Mouse (Mus musculus): ENCODE data around the gene Crabp2. TPM values are rescaled to one million over a fixed set of nuclear protein-coding genes. Genes with fewer than 3 reads are reported as not detected.
A peak's percentile ranks its signal among the peaks of the same experiment; 100 is the strongest.

Gene Crabp2
- total and polyA plus RNA-seq, 3 experiments: 0.38 to 1.0 TPM; not detected in 1

- no peak for TF ChIP-seq SMC3 (IDR thresholded peaks at IDR 0.05; ENCODE audit: low read depth, low read length)
- TF ChIP-seq MYC (IDR thresholded peaks at IDR 0.05; ENCODE audit: low read depth, low read length): peak; percentile 97
- TF ChIP-seq ELF1 (IDR thresholded peaks at IDR 0.05; ENCODE audit: low read depth, low read length): peak; percentile 42; the same call in 1 of the 2 replicates
- no peak for TF ChIP-seq EP300 (IDR thresholded peaks at IDR 0.05; ENCODE audit: low read length)
- TF ChIP-seq JUND (conservative IDR thresholded peaks at IDR 0.05; ENCODE audit: low read depth, low read length): no peak
- peak; percentile 67 for TF ChIP-seq USF1 (IDR thresholded peaks at IDR 0.05; ENCODE audit: low read depth, low read length)
- peak; percentile 52 for TF ChIP-seq IRF4 (IDR thresholded peaks at IDR 0.05; ENCODE audit: low read depth, low read length)
Observed at GRCm38 (mm10) chr3:87905880-87906485, 42.5 kb upstream of the Crabp2 start, which contains the start of gene Hdgf (continued).

GRCm38 (mm10) chr3:87906601-87906980 lies 41.9 kb upstream of the Crabp2 start:
- Histone ChIP-seq H3K4me3 (replicated peaks in 1 of 3; ENCODE audit: low read depth in 2 of 3, low read length in 2 of 3, poor library complexity in 1 of 3) (peak overlapping the region; percentile 71 to 99 (median 91)), H3K79me2 (replicated peaks; ENCODE audit: control insufficient read depth, extremely low read depth, insufficient read depth, poor library complexity, severe bottlenecking) (peaks cover 53% of the 10 kb centered on the region), H3K4me1 (ENCODE audit: control insufficient read depth in 1 of 2, insufficient read depth in 2 of 2) (peaks cover 12 to 44% of the 10 kb centered on the region in 2 experiments), H3K36me3 (replicated peaks in 1 of 2; ENCODE audit: control insufficient read depth in 1 of 2, insufficient read depth in 1 of 2, low read length in 1 of 2) (peaks cover 0 to 9% of the 10 kb centered on the region in 2 experiments), H3K27me3 (replicated peaks) (no peaks in the 10 kb centered on the region), H3K9ac (ENCODE audit: insufficient read depth, low read depth) (peak overlapping the region; percentile 75), H3K27ac (ENCODE audit: insufficient read depth, low read depth) (peak overlapping the region; percentile 58), H3K9me3 (replicated peaks; ENCODE audit: low read length) (no peaks in the 10 kb centered on the region), H3K4me2 (ENCODE audit: insufficient read depth, low read depth, poor library complexity, severe bottlenecking) (no peak overlapping the region)
- in situ Hi-C loops (cut with MboI; ENCODE audit: low pct_ligation_motif_present, low pct_unique_long_range_greater_than_20kb, low sequenced_read_pairs) (no loop called here), dilution Hi-C loops (cut with MboI; ENCODE audit: extremely low pct_ligation_motif_present, extremely low pct_unique_long_range_greater_than_20kb, low sequenced_read_pairs) (no loop called here)
- DNase-seq (ENCODE audit: extremely low read depth): no peak
- no peak for TF ChIP-seq MEF2A (IDR thresholded peaks at IDR 0.05; ENCODE audit: borderline replicate concordance, low read depth, low read length)
- TF ChIP-seq PAX5 (IDR thresholded peaks at IDR 0.05; ENCODE audit: low read length): no peak
- 0 out of 2 replicates have a peak, but pooled peaks have one; percentile 8 for TF ChIP-seq UBTF (IDR thresholded peaks at IDR 0.05; ENCODE audit: low read depth, low read length)
- no peak for TF ChIP-seq ETS1 (conservative IDR thresholded peaks at IDR 0.05; ENCODE audit: low read depth, low read length)
- peak; percentile 32; the same call in 1 of the 2 replicates for TF ChIP-seq HCFC1 (IDR thresholded peaks at IDR 0.05; ENCODE audit: low read depth, low read length)

- no peak for DNase-seq (ENCODE audit: extremely low read depth)
- TF ChIP-seq JUN (IDR thresholded peaks at IDR 0.05; ENCODE audit: insufficient read depth, low read depth, low read length) (no peak), POLR2A (IDR thresholded peaks at IDR 0.05; ENCODE audit: low read depth, low read length) (peak; percentile 38; the same call in 1 of the 2 replicates), UBTF (IDR thresholded peaks at IDR 0.05; ENCODE audit: low read depth, low read length) (no peak), JUND (conservative IDR thresholded peaks at IDR 0.05; ENCODE audit: low read depth, low read length) (no peak), SMC3 (IDR thresholded peaks at IDR 0.05; ENCODE audit: low read depth, low read length) (no peak), PAX5 (IDR thresholded peaks at IDR 0.05; ENCODE audit: low read length) (no peak), CTCF (conservative IDR thresholded peaks at IDR 0.05 in 1 of 2, IDR thresholded peaks at IDR 0.05 in 1 of 2; ENCODE audit: low read depth in 2 of 2, low read length in 2 of 2) (no peak), MAFK (IDR thresholded peaks at IDR 0.05; ENCODE audit: insufficient replicate concordance, low read length) (no peak; the same call in 1 of the 2 replicates), EP300 (IDR thresholded peaks at IDR 0.05; ENCODE audit: low read length) (no peak), SIN3A (IDR thresholded peaks at IDR 0.05; ENCODE audit: low read length) (peak; percentile 88), USF2 (conservative IDR thresholded peaks at IDR 0.05; ENCODE audit: low read depth, low read length) (no peak), MAX (IDR thresholded peaks at IDR 0.05; ENCODE audit: low read length) (peak; percentile 74), MXI1 (IDR thresholded peaks at IDR 0.05; ENCODE audit: low read depth, low read length) (peak; percentile 83), BHLHE40 (IDR thresholded peaks at IDR 0.05; ENCODE audit: low read depth, low read length) (no peak), MEF2A (IDR thresholded peaks at IDR 0.05; ENCODE audit: borderline replicate concordance, low read depth, low read length) (no peak), CHD1 (IDR thresholded peaks at IDR 0.05; ENCODE audit: low read depth, low read length) (0 out of 2 replicates have a peak, but pooled peaks have one; percentile 44), USF1 (IDR thresholded peaks at IDR 0.05; ENCODE audit: low read depth, low read length) (no peak), MAZ (IDR thresholded peaks at IDR 0.05; ENCODE audit: low read depth, low read length) (no peak), HCFC1 (IDR thresholded peaks at IDR 0.05; ENCODE audit: low read depth, low read length) (no peak), IRF4 (IDR thresholded peaks at IDR 0.05; ENCODE audit: low read depth, low read length) (no peak), MYC (IDR thresholded peaks at IDR 0.05; ENCODE audit: low read depth, low read length) (peak; percentile 84)
Observed at GRCm38 (mm10) chr3:87906981-87907857, 41.2 kb upstream of the Crabp2 start.

More at GRCm38 (mm10) chr3:87906981-87907857, 41.2 kb upstream of the Crabp2 start:
- H3K27ac ChIP-seq (ENCODE audit: insufficient read depth, low read depth): peak overlapping the region; percentile 58
- peak overlapping the region; percentile 71 to 99 (median 91) for H3K4me3 ChIP-seq (replicated peaks in 1 of 3; ENCODE audit: low read depth in 2 of 3, low read length in 2 of 3, poor library complexity in 1 of 3)
- H3K9me3 ChIP-seq (replicated peaks; ENCODE audit: low read length): no peaks in the 10 kb centered on the region
- no peaks in the 10 kb centered on the region for H3K27me3 ChIP-seq (replicated peaks)
- dilution Hi-C loops (cut with MboI; ENCODE audit: extremely low pct_ligation_motif_present, extremely low pct_unique_long_range_greater_than_20kb, low sequenced_read_pairs) (no loop called here), in situ Hi-C loops (cut with MboI; ENCODE audit: low pct_ligation_motif_present, low pct_unique_long_range_greater_than_20kb, low sequenced_read_pairs) (no loop called here)
- H3K4me1 ChIP-seq (ENCODE audit: control insufficient read depth in 1 of 2, insufficient read depth in 2 of 2): peaks cover 10 to 45% of the 10 kb centered on the region in 2 experiments
- peaks cover 3 to 15% of the 10 kb centered on the region in 2 experiments for H3K36me3 ChIP-seq (replicated peaks in 1 of 2; ENCODE audit: control insufficient read depth in 1 of 2, insufficient read depth in 1 of 2, low read length in 1 of 2)
- peak overlapping the region; percentile 91 for H3K4me2 ChIP-seq (ENCODE audit: insufficient read depth, low read depth, poor library complexity, severe bottlenecking)
- peaks cover 59% of the 10 kb centered on the region for H3K79me2 ChIP-seq (replicated peaks; ENCODE audit: control insufficient read depth, extremely low read depth, insufficient read depth, poor library complexity, severe bottlenecking)
- peak overlapping the region; percentile 75 for H3K9ac ChIP-seq (ENCODE audit: insufficient read depth, low read depth)
